Mouse (Mus musculus) thymus, postnatal 4 days (tissue): ENCODE data around the gene Msto1.
"Not testable (repeated sequence)": the region's sequence is repeated elsewhere in the genome, so short reads cannot be mapped to it uniquely, and the experiment has no call there.

Source experiments
- DNase-seq: peaks from one replicate; pipeline ENCODE4 v3.0.0; 2021

The Msto1 gene

DNA sequence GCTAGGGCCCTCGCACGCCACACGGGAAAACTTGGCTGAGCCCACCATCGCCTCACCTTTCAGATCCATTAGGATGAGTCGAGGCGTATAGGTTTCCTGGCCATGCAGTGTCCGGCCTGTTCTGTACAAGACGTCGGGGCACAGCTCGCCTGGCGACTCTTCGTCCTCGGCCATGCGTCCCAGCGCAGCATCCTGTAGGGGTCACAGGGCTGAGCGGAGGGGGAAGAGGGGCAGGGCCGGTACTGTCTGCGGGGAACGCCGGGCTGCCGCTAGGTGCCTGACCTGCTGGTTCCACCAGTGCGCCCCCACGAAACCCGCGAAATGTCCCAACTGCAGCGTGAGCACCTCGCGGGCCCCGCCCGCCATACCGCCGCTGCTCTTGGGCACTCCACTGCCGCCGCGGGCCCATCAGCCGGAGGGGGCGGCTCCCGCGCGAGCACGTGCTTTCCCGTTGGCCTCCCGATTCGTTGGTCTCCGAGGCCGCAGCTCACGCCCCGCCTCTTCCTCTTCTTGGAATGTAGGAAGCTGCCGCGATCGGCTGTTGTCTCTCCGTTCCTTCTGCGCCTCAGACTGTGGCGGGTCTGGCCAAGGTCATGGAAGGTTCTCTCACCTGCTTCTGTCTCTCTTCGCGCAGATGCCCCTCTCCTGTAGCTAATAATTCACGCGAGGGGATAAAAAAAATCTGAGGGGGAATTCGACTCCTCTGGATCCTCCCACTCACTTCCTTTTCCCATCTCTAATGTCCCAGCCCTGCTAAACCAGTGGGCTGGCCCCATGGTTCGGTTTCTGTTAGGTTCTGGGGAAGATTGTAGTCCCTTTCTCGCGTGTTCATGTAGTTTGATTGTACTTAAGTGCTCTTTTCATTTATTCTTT lies at the start of gene Msto1:
Msto1 (minus strand) TSS at position 489 of the 873 bp plus-strand sequence.
- DNase-seq: peak; percentile 95

DNA sequence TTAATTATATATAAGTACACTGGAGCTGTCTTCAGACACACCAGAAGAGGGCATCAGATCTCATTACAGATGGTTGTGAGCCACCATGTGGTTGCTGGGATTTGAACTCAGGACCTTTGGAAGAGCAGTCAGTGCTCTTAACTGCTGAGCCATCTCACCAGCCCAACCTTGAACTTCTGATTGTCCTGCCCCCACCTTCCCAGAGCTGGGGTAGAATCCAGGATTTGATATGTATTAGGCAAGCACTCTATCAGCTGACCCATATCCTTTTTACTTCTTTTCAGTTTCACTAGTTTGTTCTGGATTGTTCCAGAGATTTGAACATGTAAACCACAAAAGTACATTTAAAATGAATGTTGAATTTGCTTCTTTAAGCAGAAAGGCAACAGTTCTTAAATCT lies 49.4 kb upstream of the Msto1 start:
- DNase-seq: not testable (repeated sequence)

DNA sequence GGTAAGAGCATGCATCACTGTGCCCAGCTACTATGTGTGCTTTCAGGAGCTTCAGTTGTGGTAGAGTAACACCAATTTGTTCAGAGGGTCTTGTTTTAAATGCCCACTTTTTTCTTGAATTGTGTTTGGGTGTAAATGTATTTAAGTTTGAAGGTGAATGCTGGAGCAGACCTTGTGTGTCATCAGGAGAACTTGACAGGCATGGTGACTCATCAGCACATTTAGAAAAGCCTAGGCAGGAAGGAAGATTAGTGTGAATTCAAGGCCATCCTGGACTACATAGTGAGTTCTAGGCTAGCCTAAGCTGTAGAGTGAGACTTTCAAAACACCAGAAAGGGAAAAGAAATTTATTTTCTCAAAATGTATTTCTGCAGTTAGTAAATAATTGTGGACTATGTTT lies 39.9 kb upstream of the Msto1 start:
- no peak for DNase-seq

DNA sequence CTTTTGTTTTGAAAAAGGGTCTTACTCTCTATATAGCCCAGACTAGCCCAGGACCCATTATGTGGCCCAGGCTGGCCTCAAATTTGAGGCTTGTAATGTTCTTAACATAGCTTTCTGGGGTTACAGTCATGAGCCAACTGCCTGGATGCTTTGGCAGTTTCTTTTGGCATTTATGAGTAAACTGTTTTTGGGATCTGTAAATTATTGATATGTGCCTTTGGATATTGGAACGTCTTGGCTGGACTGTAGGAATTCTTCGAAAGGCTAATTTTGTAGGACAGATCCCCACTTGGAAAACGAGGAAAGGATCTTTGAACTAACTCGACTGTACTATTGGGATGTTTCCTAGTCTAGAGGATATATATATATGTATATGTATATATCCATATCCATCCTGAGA lies 39.4 kb upstream of the Msto1 start:
- DNase-seq: no peak

DNA sequence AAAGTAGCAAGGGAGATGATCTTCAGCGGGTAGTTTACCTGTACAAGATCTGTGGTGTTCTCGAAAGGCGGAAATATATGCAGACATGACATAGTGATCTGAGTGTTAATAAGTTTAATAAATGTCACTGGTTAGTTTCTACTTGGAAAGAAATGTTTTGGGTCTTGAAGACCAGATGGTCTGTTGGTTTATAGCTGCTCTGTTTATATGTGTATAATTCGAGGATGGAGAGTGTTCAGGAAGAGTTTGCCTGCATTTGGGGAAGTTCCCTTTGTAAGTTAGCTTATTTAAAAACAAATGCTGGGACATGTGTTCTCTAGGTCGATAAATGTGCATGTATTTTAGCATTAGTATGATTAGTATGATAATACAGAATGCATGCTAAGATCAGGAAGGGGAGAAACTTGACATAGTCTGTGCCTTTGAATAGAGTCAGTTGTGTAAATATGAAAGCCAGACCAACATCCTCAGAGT lies 37.6 kb upstream of the Msto1 start:
- no peak for DNase-seq

DNA sequence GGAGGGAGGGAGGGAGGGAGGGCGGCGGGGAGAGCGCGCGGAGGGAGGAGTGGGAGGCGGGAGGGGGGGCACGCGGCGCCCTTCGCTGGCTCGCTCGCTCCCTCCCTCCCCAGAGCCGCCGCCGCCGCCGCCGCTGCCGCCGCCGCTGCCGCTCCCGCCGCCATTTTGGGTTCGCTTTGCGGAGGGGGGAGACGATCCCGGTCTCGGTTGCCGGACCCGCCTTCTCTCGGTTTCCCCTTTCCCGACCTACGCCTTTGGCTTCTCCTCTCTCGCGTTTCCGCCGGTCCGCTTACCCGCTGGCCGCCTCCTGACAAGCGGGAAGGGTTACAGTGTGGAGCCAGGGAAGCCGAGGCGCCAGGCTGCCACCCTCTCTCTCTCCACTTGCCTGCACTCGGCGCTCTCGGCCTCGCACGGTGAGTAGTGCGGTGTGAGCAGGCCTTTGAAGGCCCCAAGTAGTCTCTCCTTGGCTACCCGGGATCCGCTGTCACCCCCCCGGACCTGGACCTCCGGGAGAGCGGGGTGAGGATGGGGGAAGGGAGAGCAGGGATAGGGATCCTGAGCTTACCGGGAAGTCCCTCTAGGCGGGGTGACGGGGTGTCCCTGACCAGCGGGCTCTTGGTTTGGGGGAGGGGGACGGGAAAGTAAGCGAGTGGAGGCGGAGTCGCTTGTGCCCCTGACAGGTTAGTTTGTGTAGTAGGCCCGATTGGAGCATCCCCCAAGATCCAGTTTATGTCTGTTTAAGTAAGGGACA lies 37.0 kb upstream of the Msto1 start, which contains the start of the genes Ash1l and Dap3:
Ash1l (plus strand) TSS at position 47 of the 751 bp plus-strand sequence.
Dap3 (minus strand) TSS at position 606 of the 751 bp plus-strand sequence.
- DNase-seq: peak; percentile 90

DNA sequence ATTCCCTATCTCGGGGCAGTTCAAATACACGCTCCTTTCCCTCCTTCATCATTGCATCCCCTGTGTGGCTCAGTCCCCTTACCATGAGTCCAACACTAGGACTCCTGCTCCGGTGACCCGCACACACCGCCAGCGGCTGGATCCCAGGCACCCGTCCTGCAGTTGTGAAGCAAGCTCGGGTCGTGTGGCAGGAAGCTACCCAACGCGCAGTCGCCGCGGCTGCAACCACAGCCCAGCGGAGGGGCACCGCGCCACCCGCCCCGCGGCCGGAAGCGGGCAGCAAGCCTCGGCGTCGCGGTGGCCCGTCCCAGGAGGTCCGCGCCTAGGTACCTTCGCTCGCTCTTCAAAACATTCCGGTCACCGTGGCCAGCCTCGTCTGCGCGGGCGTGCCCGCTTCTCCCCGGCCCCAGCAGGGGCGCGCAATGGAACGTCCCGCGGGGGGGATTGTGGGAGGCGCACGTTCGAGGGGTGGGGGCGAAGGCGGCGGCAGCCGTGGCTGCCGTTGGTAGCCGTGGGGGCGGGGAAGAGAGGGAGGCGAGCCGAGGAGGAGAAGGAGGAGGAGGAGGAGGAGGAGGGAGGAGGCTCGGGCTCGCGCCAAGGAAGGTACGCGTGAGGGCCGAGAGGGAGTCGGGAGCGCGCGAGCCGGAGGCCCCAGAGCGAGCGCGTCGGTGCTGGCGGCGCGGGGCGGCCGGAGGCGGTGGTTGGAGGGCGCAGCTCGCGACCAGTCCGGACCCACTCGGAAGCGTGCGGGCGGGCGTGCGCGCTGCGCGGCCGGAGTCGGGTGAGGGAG lies 36.2 kb upstream of the Msto1 start:
- DNase-seq: peak; percentile 97

DNA sequence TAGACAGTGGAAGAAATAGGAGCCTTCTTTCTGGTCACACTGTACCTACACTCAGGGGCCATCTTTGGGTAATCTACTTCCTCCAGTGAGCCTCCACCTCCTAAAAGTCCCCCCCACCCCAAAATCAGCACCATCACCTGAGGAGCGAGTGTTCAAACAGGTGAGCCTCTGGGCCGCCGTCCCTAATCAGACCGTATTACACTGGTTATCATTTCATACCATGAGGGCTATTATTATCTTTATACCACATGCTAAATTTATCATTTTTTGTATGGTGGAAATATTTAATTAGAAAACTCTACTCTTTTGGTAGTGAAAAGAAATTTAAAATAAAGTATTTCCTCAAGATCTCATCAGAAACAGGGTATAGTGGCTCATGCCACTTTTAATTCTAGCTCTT lies 30.3 kb upstream of the Msto1 start:
- DNase-seq: no peak

DNA sequence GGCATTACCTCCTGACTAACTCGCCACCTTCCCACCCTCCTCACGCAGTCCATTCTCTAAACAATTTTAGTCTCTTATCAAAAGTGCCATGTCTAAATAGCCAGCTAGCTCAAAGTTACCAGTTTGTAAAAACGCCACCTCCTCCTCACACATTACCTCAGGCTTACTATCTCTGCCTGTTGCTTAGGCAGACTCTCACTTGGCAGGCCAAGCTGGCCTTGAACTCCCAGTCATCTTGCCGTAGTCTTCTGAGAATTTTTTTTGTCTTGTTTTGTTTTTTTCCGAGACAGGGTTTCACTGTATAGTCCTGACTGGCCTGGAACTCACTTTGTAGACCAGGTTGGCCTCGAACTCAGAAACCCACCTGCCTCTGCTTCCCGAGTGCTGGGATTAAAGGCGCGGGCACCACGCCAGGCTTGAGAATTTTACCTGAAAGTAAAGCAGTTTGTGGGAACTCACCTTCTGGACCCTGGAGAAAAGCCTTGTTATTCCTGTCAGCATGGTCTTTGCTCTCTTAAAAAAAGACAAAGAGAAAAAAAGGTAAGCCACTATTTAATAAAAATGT lies 28.6 kb upstream of the Msto1 start:
- no peak for DNase-seq

DNA sequence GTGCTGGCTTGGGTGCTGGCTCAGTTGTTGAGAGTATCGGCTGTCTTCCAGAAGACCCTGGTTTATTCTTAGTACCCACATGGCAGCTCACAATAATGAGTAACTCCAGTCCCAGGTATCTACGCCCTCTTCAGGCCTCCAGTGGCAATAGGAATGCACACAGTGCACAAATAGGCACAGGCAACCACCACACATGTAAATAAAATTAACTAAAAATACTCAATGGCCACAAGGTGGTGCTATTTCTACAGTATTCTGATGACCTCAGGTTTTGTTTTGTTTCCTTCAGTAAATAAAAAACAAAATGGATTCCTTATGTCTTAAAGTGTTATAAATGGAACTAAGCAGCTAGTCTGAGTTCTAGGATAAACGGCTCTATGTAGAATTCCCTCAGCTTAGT lies 25.9 kb upstream of the Msto1 start:
- DNase-seq: no peak

DNA sequence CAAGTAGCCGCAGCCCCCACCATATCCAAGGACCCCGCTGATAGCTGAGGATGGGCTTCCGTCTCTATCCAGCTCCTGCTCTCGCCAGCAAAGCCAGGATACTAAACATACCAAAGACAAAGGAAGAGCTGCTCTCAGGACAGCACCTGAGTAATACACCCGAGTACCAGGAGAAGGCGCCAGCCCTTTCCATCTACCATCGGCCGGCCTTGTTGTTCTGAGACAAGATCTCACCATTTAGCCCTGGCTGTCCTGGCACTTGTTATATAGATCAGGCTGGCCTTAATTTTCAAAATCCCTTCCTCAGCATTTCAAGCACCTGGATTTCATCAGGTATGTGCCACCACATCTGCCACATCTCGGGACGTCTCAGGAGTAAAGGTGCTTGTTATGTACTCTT lies 25.3 kb upstream of the Msto1 start:
- DNase-seq: no peak

DNA sequence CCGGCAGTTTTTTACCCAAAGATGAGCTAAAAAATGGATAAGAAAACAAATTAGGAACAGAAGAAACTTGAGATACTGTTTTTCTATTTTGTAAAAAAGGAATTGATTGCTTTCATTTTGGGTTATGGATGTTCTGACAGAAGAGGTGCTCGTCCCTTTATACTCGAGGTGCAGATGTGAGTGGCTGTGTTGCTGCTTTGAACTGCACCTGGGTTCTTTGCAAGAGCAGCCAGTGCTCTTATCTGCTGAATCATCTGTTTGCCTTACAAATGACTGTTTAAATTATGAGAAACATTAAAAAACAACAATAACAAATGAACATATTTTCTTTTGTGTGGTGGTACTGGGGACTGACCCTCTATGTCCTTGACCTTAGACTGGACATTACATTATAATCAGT lies 15.7 kb upstream of the Msto1 start:
- peak; percentile 30 for DNase-seq

DNA sequence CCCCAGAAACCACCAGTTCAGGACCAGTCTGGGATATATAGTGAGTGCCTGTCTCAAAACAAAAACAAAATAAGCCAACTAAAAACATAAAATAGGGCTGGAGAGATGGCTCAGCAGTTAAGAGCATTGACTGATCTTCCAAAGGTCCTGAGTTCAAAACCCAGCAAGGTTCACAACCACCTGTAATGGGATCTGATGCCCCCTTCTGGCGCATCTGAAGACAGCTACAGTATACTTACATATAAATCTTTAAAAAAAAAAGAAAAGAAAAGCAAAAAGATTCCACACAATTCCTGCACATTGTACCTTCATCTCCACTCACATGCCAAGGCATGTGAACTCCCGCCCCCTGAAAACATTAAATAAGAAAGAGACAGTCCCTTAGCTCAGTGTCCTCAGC lies 11.9 kb upstream of the Msto1 start:
- no peak for DNase-seq

DNA sequence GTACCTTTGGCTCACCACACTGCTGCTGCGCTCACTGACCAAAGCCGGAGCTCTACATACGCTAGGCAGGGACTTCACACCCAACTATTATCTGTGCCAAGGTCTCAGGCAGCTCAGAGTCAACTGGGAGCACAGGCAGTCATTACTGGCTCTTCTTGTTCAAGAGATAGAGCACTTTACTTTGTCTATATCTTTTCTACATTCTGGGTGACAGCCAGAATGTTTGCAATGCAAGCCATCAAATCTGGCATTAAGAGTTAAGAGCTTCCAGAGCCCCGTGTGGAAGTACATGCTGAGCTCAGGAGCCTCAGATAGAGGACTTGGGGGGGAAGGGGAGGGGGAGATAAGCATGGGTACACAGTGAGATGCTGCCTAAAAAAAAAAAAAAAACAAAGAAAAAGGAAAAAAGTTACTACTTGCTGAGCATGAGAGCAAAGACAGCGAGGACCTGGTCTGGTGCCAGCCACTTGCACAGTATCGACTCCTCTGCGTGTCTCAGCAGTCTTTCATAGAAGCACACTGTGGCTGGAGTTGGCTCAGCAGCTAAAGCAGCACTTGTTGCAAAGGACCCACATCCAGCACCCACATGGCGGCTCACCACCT lies 10.3 kb upstream of the Msto1 start:
- no peak for DNase-seq

DNA sequence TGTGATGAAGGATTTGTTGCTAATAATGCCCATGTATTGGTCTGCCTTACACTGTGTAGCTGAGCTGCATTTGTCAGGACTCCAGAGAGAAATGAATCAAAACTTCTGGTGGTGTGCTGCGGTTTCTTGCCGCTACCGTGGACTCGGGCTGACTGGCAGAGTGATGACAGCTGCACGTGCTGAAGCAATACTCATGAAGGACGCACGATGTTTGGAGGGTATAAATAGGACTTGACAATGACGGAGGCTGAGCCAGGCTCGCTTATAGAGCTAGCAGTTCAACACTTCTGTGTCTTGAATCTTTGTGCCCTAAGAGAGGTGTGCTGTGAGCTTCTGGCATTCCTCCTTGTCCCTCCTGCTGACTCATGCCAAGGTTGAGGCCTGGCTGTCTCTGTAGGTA lies 7.6 kb upstream of the Msto1 start:
- no peak for DNase-seq

DNA sequence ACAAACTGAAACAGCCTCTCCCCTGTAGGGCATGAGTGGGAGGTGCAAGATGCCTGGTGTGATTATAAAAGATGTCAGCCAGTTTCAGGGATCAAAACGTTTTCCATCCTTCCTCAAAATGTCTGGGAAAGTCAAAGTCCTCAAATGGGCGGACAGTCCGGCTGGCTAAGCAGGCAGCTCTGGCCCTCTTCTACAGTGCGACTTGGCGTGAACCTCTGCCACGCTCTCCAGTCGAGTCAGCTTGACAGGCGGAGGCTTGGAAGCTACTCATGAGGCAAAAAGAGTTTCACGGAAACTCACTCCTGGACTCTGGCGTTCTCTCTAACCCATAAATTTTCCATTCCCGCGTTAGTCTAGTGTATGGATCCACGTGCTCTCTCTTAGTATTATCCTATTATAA lies 5.2 kb upstream of the Msto1 start:
- no peak for DNase-seq

DNA sequence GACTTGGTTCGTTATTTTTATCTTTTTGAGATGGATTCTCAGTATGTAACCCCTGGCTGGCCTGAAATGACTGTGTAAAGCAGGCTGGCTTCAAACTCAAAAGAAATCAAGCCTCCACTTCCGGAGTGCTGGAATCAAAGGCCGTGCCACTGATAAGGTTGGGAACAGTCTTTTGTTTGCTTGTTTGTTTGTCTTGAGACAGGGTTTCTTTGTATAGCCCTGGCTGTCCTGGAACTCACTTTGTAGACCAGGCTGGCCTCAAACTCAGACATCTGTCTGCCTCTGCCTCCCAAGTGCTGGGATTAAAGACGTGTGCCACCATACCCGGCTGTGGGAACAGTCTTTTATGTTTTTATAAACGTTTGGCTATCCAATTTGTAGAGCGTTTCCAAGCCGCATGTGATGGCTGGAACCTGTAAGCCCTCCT lies 598 bp upstream of the Msto1 start:
- no peak for DNase-seq

DNA sequence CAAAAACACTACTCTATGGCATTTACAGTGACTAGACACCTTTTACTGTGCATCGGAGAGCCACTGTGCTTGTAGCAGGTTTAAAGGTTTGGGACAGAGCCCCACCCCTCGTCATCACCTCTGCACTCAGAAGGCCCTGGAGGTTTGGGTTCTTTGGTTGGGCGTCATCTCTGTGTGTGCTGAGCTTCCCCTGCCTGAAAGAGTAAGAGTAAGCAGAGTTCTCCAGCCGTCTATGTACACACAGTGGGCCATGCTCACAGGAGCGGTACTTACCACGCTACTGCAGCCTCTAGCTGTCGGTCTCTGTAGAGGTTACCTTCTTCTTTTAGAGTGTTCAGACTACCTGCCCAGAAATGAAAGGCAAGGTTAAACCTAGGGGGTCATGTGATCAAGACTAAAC lies 1.2 kb downstream of the Msto1 start:
- DNase-seq: no peak

DNA sequence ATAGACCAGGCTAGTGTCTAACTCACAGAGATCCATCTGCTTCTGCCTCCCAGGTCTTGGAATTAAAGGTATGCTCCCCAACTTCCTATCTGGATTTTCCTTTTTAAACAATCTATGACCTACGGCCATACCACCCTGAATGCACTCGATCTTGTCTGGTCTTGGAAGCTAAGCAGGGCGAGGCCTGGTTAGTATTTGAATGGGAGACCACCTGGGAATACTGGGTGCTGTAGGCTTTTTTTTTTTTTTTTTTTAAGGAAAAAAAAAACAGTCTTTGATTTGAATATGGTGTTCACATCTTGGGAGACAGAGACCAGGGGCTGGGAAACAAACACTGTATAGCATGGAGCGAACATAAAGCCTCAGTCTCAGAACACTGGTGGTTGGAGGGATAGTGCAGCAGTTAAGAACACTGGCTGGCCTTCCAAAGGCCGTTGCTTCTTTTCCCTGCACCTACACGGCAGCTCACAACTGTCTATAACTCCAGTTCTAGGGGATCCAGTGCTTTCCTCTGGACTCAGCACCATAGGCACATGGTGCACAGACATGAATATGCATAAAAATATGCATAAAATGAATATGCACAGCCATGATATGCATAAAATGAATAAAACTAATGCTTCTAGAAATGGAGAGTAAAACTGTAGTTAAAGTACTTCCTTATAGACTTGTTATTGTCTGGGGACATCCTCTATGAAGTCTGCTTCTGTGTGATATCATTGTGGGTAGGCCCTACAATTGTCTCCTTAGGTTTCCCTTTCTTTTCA lies 7.2 kb downstream of the Msto1 start:
- DNase-seq: peak; percentile 1

DNA sequence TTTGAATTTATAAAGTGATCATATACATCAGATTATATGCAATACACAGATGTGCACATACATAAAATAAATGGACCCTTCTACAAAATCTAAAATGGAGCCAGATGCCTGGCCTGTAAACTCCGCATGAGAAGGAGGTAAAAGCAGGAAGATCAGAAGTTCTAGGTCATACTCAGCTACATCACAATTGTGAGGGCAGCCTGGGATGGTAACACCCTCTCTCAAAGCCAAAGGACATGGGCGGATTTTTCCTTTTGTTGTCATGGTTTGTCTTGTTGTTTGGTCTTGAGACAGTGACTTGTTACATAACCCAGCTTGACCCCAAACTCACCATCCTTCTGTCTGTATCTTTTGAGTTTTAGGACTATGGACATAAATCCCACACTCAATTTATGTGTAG lies 8.1 kb downstream of the Msto1 start:
- no peak for DNase-seq

DNA sequence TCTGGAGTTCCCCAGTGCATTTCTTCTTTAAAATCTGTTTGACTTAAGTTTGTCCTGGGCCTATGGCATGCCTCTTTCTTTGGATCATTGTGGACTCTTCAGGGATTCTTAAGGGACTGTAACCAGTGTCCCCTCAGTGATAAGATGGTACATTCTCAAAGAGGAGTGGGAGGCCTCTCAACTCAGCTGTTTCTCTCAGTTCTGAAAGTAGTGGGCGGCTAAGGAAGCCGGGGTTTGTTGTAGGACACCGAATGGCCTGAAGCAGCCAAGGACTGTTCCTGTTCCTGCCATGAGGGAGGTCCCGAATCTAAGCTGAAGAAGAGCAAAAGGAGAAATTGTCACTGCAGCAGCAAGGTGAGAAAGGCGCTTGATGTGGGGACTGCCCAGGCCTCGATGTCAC lies 8.6 kb downstream of the Msto1 start:
- DNase-seq: no peak

DNA sequence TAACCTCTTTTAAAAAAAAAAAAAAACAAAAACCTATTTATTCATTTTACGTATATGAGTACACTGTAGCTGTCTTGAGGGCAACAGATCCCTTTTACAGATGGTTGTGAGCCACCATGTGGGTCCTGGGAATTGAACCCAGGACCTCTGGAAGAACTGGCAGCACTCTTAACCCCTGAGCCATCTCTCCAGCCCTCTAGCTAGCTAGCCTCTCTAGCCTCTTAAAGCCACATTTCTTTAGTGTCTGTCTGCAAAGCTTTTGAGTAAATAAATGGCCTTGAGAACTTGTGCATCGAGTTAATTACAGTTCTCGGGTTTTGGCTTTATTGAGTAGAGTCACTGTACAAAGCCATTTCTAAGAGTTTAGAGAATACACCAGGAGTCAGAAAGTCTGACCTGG lies 9.0 kb downstream of the Msto1 start:
- DNase-seq: no peak
